11 mouse cellular contexts compared by ENCODE assay signal in genomic region chr5:74048846-74049495, GRCm38 (mm10). TPM values are rescaled to one million over a fixed set of nuclear protein-coding genes. Genes with fewer than 3 reads are reported as not detected.
DNase-seq lines count a peak whose midpoint lies in the region; ATAC-seq and TF ChIP-seq lines count a peak whose summit lies in the region.
"Had no signal": no experiment of that assay in that cellular context is flagged by ENCODE, and none has a peak within 500 bp of the region (broad histone marks: within the 10 kb centered on the region; RNA-seq: fewer than 3 reads in every experiment).

No protein-coding gene starts in this region.

- no peaks in the 10 kb centered on the region for H3K27me3 ChIP-seq in forebrain, postnatal 0 days (ENCODE audit: insufficient read depth, low read length)
- H3K27me3 ChIP-seq in forebrain, embryonic 13.5 days, result no peaks in the 10 kb centered on the region
- no peaks in the 10 kb centered on the region for H3K27me3 ChIP-seq in kidney, adult 2 months (replicated peaks; ENCODE audit: control insufficient read depth, insufficient read depth, low read length)
- H3K27me3 ChIP-seq in E14TG2a.4 (ENCODE audit: insufficient read depth, low read length), result no peaks in the 10 kb centered on the region
- H3K27me3 ChIP-seq: limb, embryonic 12.5 days had no signal

- peak overlapping the region; percentile 15; the same call in 1 of the 2 replicates for H3K27ac ChIP-seq in forebrain, postnatal 0 days (ENCODE audit: low read depth, low read length)
- H3K27ac ChIP-seq in forebrain, embryonic 13.5 days, result no peak overlapping the region
- H3K27ac ChIP-seq in kidney, adult 2 months (ENCODE audit: insufficient read depth, low read depth, low read length), result no peak overlapping the region
- H3K27ac ChIP-seq: hindbrain, embryonic 14.5 days; limb, embryonic 12.5 days had no signal

- H3K4me2 ChIP-seq in forebrain, postnatal 0 days (ENCODE audit: low read depth), result no peak overlapping the region
- no peak overlapping the region for H3K4me2 ChIP-seq in forebrain, embryonic 13.5 days
- H3K4me2 ChIP-seq: hindbrain, embryonic 14.5 days; limb, embryonic 12.5 days had no signal

- TF ChIP-seq CTCF in forebrain, postnatal 0 days (IDR thresholded peaks at IDR 0.05; ENCODE audit: low read depth), result no peak
- TF ChIP-seq CTCF in kidney, adult 2 months (conservative IDR thresholded peaks at IDR 0.05; ENCODE audit: insufficient read depth, insufficient read length, low read depth, low read length), result no peak
- no peak for TF ChIP-seq CTCF in E14TG2a.4 (conservative IDR thresholded peaks at IDR 0.05; ENCODE audit: low read length)

- H3K4me1 ChIP-seq in forebrain, postnatal 0 days (ENCODE audit: insufficient read depth), result peaks cover 15% of the 10 kb centered on the region; the same call in 1 of the 2 replicates
- peaks cover 19% of the 10 kb centered on the region; the same call in 1 of the 2 replicates for H3K4me1 ChIP-seq in forebrain, embryonic 13.5 days
- H3K4me1 ChIP-seq in kidney, adult 2 months (ENCODE audit: control insufficient read depth, insufficient read depth, low read length), result peaks cover 20% of the 10 kb centered on the region
- H3K4me1 ChIP-seq in E14TG2a.4 (replicated peaks; ENCODE audit: low read depth, low read length), result peaks cover 45% of the 10 kb centered on the region

- no peaks in the 10 kb centered on the region for H3K9me3 ChIP-seq in forebrain, postnatal 0 days (ENCODE audit: low read length)
- no peaks in the 10 kb centered on the region for H3K9me3 ChIP-seq in forebrain, embryonic 13.5 days (replicated peaks)
- H3K9me3 ChIP-seq in E14TG2a.4 (ENCODE audit: low read length), result no peaks in the 10 kb centered on the region
- H3K9me3 ChIP-seq: limb, embryonic 12.5 days had no signal

- H3K4me3 ChIP-seq in forebrain, postnatal 0 days (ENCODE audit: low read depth, low read length), result no peak overlapping the region
- no peak overlapping the region for H3K4me3 ChIP-seq in forebrain, embryonic 13.5 days
- no peak overlapping the region for H3K4me3 ChIP-seq in kidney, adult 2 months (ENCODE audit: insufficient read depth, low read depth, low read length)
- peak overlapping the region; percentile 45 for H3K4me3 ChIP-seq in E14TG2a.4 (replicated peaks; ENCODE audit: low read length)
- H3K4me3 ChIP-seq: limb, embryonic 12.5 days had no signal

- no peak for ATAC-seq in forebrain, postnatal 0 days
- ATAC-seq in forebrain, embryonic 13.5 days, result no peak

- TF ChIP-seq POLR2A in kidney, adult 2 months (IDR thresholded peaks at IDR 0.05; ENCODE audit: low read depth, low read length), result no peak

- H3K9ac ChIP-seq in forebrain, postnatal 0 days, result peak overlapping the region; percentile 18; the same call in 1 of the 2 replicates
- no peak overlapping the region for H3K9ac ChIP-seq in forebrain, embryonic 13.5 days
- H3K9ac ChIP-seq: hindbrain, embryonic 14.5 days; limb, embryonic 12.5 days had no signal

- DNase-seq in forebrain, postnatal 0 days, result no peak
- DNase-seq in kidney, adult 2 months, result peak; percentile 34
- DNase-seq in kidney, postnatal 10 days, result no peak
- peak; percentile 61 to 71 for DNase-seq in cerebellum, postnatal 25 days
- DNase-seq in embryo, embryonic 9.5 days (ENCODE audit: extremely low spot score), result no peak
- DNase-seq in B cell, adult 2 months, result no peak
- DNase-seq: thymus, adult 18-20 months had no signal

- no peaks in the 10 kb centered on the region for H3K36me3 ChIP-seq in forebrain, postnatal 0 days (ENCODE audit: insufficient read depth)
- H3K36me3 ChIP-seq in forebrain, embryonic 13.5 days (ENCODE audit: poor library complexity, severe bottlenecking), result no peaks in the 10 kb centered on the region
- H3K36me3 ChIP-seq in kidney, adult 2 months (ENCODE audit: control insufficient read depth, insufficient read depth, low read length), result no peaks in the 10 kb centered on the region
- no peaks in the 10 kb centered on the region for H3K36me3 ChIP-seq in E14TG2a.4 (ENCODE audit: insufficient read depth, low read length)

- WGBS in forebrain, postnatal 0 days, result 60% methylated on average over 16 of the region's 16 CpGs
- 79% methylated on average over 16 of the region's 16 CpGs for WGBS in forebrain, embryonic 13.5 days
- 60% methylated on average over 16 of the region's 16 CpGs for WGBS in kidney, adult 2 months

RNA-seq across cellular contexts. Expression of gene Usp46, which starts 19.3 kb away (rescaled TPM):
- total RNA-seq in forebrain, postnatal 0 days (2014; rRNA removed), result 62.0 and 65.9 TPM in 2 replicates
- polyA plus RNA-seq in forebrain, postnatal 0 days (2015; fragmentation: Nextera tagmentation; extraction: Ambion mirVana), result 34.5 and 37.6 TPM in 2 replicates
- 24.8 and 25.9 TPM in 2 replicates for polyA plus RNA-seq in forebrain, embryonic 13.5 days (2015; fragmentation: Nextera tagmentation; extraction: Ambion mirVana)
- 6.9 and 9.1 TPM in 2 replicates for polyA plus RNA-seq in kidney, adult 2 months (2012; rRNA removed)

Comparison
In these comparisons a context has a peak if more than half of its experiments do, and no peak if none do; other contexts are left out.
1. DNase-seq: peak in kidney, adult 2 months (single experiment) and cerebellum, postnatal 25 days (2 of 2); none in forebrain, postnatal 0 days (single experiment), kidney, postnatal 10 days (single experiment), embryo, embryonic 9.5 days (single experiment) and B cell, adult 2 months (0 of 2).